In the genomic region with DNA sequence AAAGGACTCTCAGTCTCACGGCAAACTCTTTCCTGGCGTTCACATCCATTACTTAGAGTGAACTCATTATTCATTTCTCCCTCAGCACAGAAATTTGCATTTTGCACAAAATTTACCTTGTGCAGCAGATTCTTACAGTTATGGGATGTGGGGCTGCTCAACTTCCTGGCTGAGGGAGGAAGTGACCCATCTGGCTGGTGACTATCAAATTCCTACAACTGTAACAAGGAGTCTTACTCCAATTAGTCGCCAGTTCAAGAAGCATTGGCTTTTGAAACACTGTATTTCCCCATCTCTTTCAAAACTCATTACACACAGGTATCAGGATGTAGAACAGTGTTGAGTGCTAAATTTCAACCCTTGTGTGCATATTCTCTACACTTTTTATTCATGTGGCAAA, we compare ENCODE assay signal across 21 mouse cellular contexts.
"Had no signal": no experiment of that assay in that cellular context is flagged by ENCODE, and none has a peak within 500 bp of the region (broad histone marks: within the 10 kb centered on the region; RNA-seq: fewer than 3 reads in every experiment).

No protein-coding gene starts in this region.

- H3K4me2 ChIP-seq: limb, embryonic 13.5 days; liver, embryonic 12.5 days; liver, embryonic 15.5 days; lung, embryonic 15.5 days; midbrain, embryonic 13.5 days had no signal

- ATAC-seq: intestine, embryonic 16.5 days; liver, embryonic 12.5 days; midbrain, embryonic 13.5 days; midbrain, embryonic 16.5 days had no signal

- H3K27ac ChIP-seq: kidney, postnatal 0 days; limb, embryonic 13.5 days; liver, embryonic 12.5 days; liver, embryonic 15.5 days; lung, embryonic 15.5 days; midbrain, embryonic 13.5 days had no signal

- H3K9ac ChIP-seq: limb, embryonic 13.5 days; liver, embryonic 12.5 days; liver, embryonic 15.5 days; lung, embryonic 15.5 days; midbrain, embryonic 13.5 days had no signal

- DNase-seq: kidney, adult 2 months; kidney, postnatal 36 days; left cerebral cortex, postnatal 4 days; liver; lung, adult 18-20 months; lung, postnatal 10 days; lung, postnatal 36 days; right cerebral cortex, adult 18-20 months; right cerebral cortex, postnatal 25 days; spleen, adult 18-20 months; thymus, adult 18-20 months; thymus, postnatal 14 days; thymus, postnatal 4 days had no signal

- H3K36me3 ChIP-seq: limb, embryonic 13.5 days; liver, embryonic 12.5 days; liver, embryonic 15.5 days; lung, embryonic 15.5 days; midbrain, embryonic 13.5 days had no signal

- H3K9me3 ChIP-seq: limb, embryonic 13.5 days; liver, embryonic 12.5 days; liver, embryonic 15.5 days; lung, embryonic 15.5 days; midbrain, embryonic 13.5 days had no signal

- H3K4me1 ChIP-seq: limb, embryonic 13.5 days; liver, embryonic 12.5 days; liver, embryonic 15.5 days; lung, embryonic 15.5 days; midbrain, embryonic 13.5 days had no signal

- H3K27me3 ChIP-seq: limb, embryonic 13.5 days; liver, embryonic 12.5 days; liver, embryonic 15.5 days; lung, embryonic 15.5 days; midbrain, embryonic 13.5 days had no signal

- H3K4me3 ChIP-seq: limb, embryonic 13.5 days; liver, embryonic 12.5 days; liver, embryonic 15.5 days; lung, embryonic 15.5 days; midbrain, embryonic 13.5 days had no signal
